Mouse (Mus musculus) stomach, postnatal 0 days (tissue): ENCODE measurements around the gene Bmt2. TPM values are rescaled to one million over a fixed set of nuclear protein-coding genes. Genes with fewer than 3 reads are reported as not detected.
A peak's percentile ranks its signal among the peaks of the same experiment; 100 is the strongest.

Source experiments
- ATAC-seq: fragments of 200-750 bp; cut with Nextera tagmentation; 2 replicates; pipeline ENCODE4 v1.8.0; 2017; ENCODE audit not compliant: low FRiP score, low TSS enrichment
- DNase-seq: peaks from one replicate; pipeline ENCODE4 v3.0.0-alpha.2; 2016; ENCODE audit warnings: low spot score
- H3K27ac ChIP-seq: fragments of 300-500 bp; sonication (generic); replicated peaks from 2 replicates; pipeline ENCODE4 v1.5.1; 2014; ENCODE audit warnings: mild to moderate bottlenecking, control low read depth
- H3K27me3 ChIP-seq: fragments of 300-500 bp; sonication (generic); 2 replicates; pipeline ENCODE4 v1.6.1; 2014; ENCODE audit warnings: low read length; ENCODE audit not compliant: control insufficient read depth, insufficient read depth
- H3K36me3 ChIP-seq: fragments of 300-500 bp; sonication (generic); 2 replicates; pipeline ENCODE4 v1.6.1; 2014; ENCODE audit warnings: low read length, mixed read lengths; ENCODE audit not compliant: control insufficient read depth, insufficient read depth
- H3K4me1 ChIP-seq: fragments of 300-500 bp; sonication (generic); replicated peaks from 2 replicates; pipeline ENCODE4 v1.6.1; 2014; ENCODE audit warnings: antibody characterized with exemption; ENCODE audit not compliant: control insufficient read depth, insufficient read depth
- H3K4me2 ChIP-seq: fragments of 300-500 bp; sonication (generic); replicated peaks from 2 replicates; pipeline ENCODE4 v1.6.1; 2014; ENCODE audit warnings: low read depth, mild to moderate bottlenecking, control low read depth, moderate library complexity
- H3K4me3 ChIP-seq: fragments of 300-500 bp; sonication (generic); 2 replicates; pipeline ENCODE4 v1.5.1; 2014; ENCODE audit warnings: low read depth, low read length, control low read depth
- H3K9ac ChIP-seq: fragments of 300-500 bp; sonication (generic); 2 replicates; pipeline ENCODE4 v1.6.1; 2014; ENCODE audit warnings: mild to moderate bottlenecking, low read length, control low read depth, mixed read lengths
- H3K9me3 ChIP-seq: fragments of 300-500 bp; sonication (generic); 2 replicates; pipeline ENCODE4 v1.6.1; 2016; ENCODE audit warnings: low read length; ENCODE audit not compliant: control insufficient read depth
- CTCF ChIP-seq: IDR thresholded peaks from 2 replicates; pipeline ENCODE4 v1.5.1; 2016; ENCODE audit warnings: antibody characterized with exemption, low read depth, mild to moderate bottlenecking, moderate library complexity
- EP300 ChIP-seq: optimal IDR thresholded peaks from 2 replicates; pipeline ENCODE3; 2016; ENCODE audit warnings: antibody characterized with exemption
- WGBS: fragments of 180-500 bp; shearing (Covaris S2); extraction: QIAGEN DNeasy Blood & Tissue Kit; methylation state at CpG from one replicate; pipeline ENCODE4 v1.1.7; 2014; 5-methylcytosine and 5-hydroxymethylcytosine counted together
- polyA plus RNA-seq: library from polyadenylated mRNA; unstranded; fragments of >200 nt; fragmentation: Nextera tagmentation; extraction: Ambion mirVana; gene quantifications from 2 replicates; pipeline ENCODE4 v1.2.1, GENCODE M21; 2015

Bmt2 gene
- polyA plus RNA-seq, 1 experiment from 2014 or later = 6.4 TPM

GRCm38 (mm10) chr6:13665646-13666045, 12.1 kb downstream of the Bmt2 start:
- Histone ChIP-seq H3K27me3 (no peaks in the 10 kb centered on the region), H3K4me2 (no peak overlapping the region), H3K36me3 (no peaks in the 10 kb centered on the region), H3K27ac (no peak overlapping the region), H3K9me3 (no peaks in the 10 kb centered on the region), H3K4me3 (no peak overlapping the region), H3K9ac (no peak overlapping the region), H3K4me1 (no peaks in the 10 kb centered on the region)
- 81% methylated on average over 7 of the region's 7 CpGs for WGBS
- no peak for DNase-seq
- TF ChIP-seq EP300 (no peak), CTCF (no peak)
- ATAC-seq = no peak

- H3K4me1 ChIP-seq = no peaks in the 10 kb centered on the region
- no peak overlapping the region for H3K4me2 ChIP-seq
- H3K27ac ChIP-seq = no peak overlapping the region
- H3K27me3 ChIP-seq = no peaks in the 10 kb centered on the region
- no peak for TF ChIP-seq CTCF
- no peak for TF ChIP-seq EP300
- no peak overlapping the region for H3K9ac ChIP-seq
- DNase-seq (no peak), ATAC-seq (no peak)
- 94% methylated on average over 2 of the region's 2 CpGs for WGBS
- H3K9me3 ChIP-seq = no peaks in the 10 kb centered on the region
- H3K4me3 ChIP-seq = no peak overlapping the region
- H3K36me3 ChIP-seq = no peaks in the 10 kb centered on the region
Measured at GRCm38 (mm10) chr6:13658016-13658415, 19.8 kb downstream of the Bmt2 start.

- no peak for TF ChIP-seq EP300
- TF ChIP-seq CTCF = no peak
- Histone ChIP-seq H3K36me3 (no peaks in the 10 kb centered on the region), H3K4me3 (no peak overlapping the region), H3K27me3 (no peaks in the 10 kb centered on the region), H3K4me1 (no peaks in the 10 kb centered on the region), H3K9me3 (no peaks in the 10 kb centered on the region), H3K4me2 (no peak overlapping the region), H3K27ac (no peak overlapping the region), H3K9ac (no peak overlapping the region)
- ATAC-seq (no peak), DNase-seq (no peak)
Measured at GRCm38 (mm10) chr6:13654081-13654480, 23.7 kb downstream of the Bmt2 start.

DNA sequence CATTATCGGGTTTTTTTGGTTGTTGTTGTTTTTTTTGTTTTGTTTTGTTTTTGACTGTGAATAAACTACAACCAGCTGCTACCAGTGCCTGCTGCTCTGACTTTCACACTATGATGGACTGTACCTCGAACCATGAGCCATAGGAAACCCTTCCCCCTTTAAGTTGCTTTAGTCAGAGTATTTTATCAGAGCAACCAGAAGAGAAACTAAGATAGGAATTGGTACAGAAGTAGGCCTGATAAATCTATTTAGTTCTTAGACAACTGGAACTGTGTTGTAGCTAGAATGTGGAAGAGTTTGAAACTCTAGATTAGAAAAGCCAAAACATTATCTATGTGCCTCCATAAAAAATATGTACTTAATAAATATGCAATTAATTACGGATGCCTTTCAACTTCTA, 25.5 kb downstream of the Bmt2 start:
- 92% methylated on average over 3 of the region's 3 CpGs for WGBS
- ATAC-seq (no peak), DNase-seq (no peak)
- H3K9me3 ChIP-seq = no peaks in the 10 kb centered on the region
- no peak overlapping the region for H3K4me2 ChIP-seq
- H3K9ac ChIP-seq = no peak overlapping the region
- H3K4me3 ChIP-seq = no peak overlapping the region
- H3K36me3 ChIP-seq = 0 out of 2 replicates have a peak, but pooled peaks cover 4% of the 10 kb centered on the region
- no peaks in the 10 kb centered on the region for H3K27me3 ChIP-seq
- H3K27ac ChIP-seq = no peak overlapping the region
- no peaks in the 10 kb centered on the region for H3K4me1 ChIP-seq
- TF ChIP-seq CTCF = no peak
- TF ChIP-seq EP300 = no peak

GRCm38 (mm10) chr6:13650854-13651253, 26.9 kb downstream of the Bmt2 start:
- H3K27ac ChIP-seq = no peak overlapping the region
- H3K9ac ChIP-seq = no peak overlapping the region
- TF ChIP-seq CTCF (no peak), EP300 (no peak)
- ATAC-seq (no peak), DNase-seq (no peak)
- no peaks in the 10 kb centered on the region for H3K9me3 ChIP-seq
- H3K36me3 ChIP-seq = 0 out of 2 replicates have a peak, but pooled peaks cover 4% of the 10 kb centered on the region
- H3K27me3 ChIP-seq = no peaks in the 10 kb centered on the region
- H3K4me1 ChIP-seq = no peaks in the 10 kb centered on the region
- no peak overlapping the region for H3K4me3 ChIP-seq
- no peak overlapping the region for H3K4me2 ChIP-seq
- WGBS = 90% methylated on average over 3 of the region's 3 CpGs

DNA sequence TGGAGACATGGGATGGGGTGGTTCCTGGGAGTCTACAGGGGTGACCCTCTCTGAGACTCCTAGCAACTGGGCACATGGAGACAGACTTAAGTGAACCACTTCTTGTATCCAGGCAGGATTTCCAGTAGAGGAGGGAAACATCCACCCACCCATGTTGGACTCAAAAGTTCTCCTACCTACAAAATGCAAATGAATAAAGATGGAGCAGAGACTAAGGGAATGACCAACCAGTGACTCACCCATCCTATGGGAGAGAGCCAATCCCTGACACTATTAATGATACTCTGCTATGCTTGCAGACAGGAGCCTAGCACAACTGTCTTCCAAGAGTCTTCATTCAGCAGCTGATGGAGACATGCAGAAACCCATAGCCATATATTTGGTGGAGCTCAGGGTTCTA, 29.5 kb downstream of the Bmt2 start:
- Histone ChIP-seq H3K4me3 (no peak overlapping the region), H3K27ac (no peak overlapping the region), H3K4me1 (no peaks in the 10 kb centered on the region), H3K4me2 (no peak overlapping the region), H3K36me3 (0 out of 2 replicates have a peak, but pooled peaks cover 4% of the 10 kb centered on the region), H3K9ac (no peak overlapping the region), H3K9me3 (no peaks in the 10 kb centered on the region), H3K27me3 (no peaks in the 10 kb centered on the region)
- DNase-seq = no peak
- TF ChIP-seq EP300 = no peak
- no peak for TF ChIP-seq CTCF
- no peak for ATAC-seq

DNA sequence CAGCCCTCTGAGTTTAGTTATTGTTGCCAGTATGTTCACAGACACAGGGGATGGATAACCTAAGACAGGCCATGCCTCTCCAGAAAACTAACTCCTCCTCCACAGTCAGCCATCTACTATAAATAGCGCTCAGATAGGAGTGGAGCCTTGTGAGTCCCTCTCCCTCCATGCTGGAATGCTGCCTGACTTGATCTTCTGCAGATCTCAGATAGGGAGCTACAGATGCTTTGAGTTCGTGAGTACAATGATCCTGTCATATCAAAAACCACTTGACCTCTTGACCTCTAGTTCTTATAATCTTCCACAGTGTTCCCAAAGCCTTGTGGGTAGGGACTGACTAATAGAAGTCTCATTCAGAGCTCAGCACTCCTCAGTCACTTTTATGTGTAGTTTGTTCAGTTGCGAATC, 41.2 kb downstream of the Bmt2 start:
- DNase-seq (no peak), ATAC-seq (peak; percentile 67)
- no peaks in the 10 kb centered on the region for H3K9me3 ChIP-seq
- H3K27ac ChIP-seq = no peak overlapping the region
- no peak overlapping the region for H3K9ac ChIP-seq
- H3K27me3 ChIP-seq = no peaks in the 10 kb centered on the region
- H3K4me2 ChIP-seq = no peak overlapping the region
- H3K4me1 ChIP-seq = no peaks in the 10 kb centered on the region
- TF ChIP-seq EP300 (peak; percentile 68), CTCF (no peak)
- 0 out of 2 replicates have a peak, but pooled peaks cover 3% of the 10 kb centered on the region for H3K36me3 ChIP-seq
- no peak overlapping the region for H3K4me3 ChIP-seq
- WGBS = 49% methylated on average over 3 of the region's 3 CpGs
